ENCODE assay signal across 19 mouse cellular contexts in the genomic region with DNA sequence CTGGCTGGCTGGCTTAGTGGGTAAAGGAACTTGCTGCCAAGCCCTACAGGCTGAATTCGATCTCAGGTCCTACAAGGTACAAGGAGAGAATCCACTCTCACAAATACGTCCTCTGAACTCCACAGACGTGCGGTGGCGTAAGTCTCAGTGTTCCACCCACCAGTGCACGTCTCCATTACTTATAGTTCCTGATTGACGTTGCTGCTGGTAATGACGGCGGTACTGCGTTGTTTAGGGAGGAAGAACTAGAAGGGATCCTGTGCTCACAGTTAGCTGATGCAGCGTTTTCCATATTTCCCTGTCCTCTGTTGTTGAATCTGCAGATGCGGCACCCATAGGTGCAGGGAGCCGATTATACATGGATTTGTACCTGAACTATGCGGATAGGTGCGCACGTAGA. TPM values are rescaled to one million over a fixed set of nuclear protein-coding genes. Genes with fewer than 3 reads are reported as not detected.
A peak's percentile ranks its signal among the peaks of the same experiment; 100 is the strongest.
DNase-seq lines count a peak whose midpoint lies in the region; ATAC-seq and TF ChIP-seq lines count a peak whose summit lies in the region.
"Had no signal": no experiment of that assay in that cellular context is flagged by ENCODE, and none has a peak within 500 bp of the region (broad histone marks: within the 10 kb centered on the region; RNA-seq: fewer than 3 reads in every experiment).

No protein-coding gene starts in this region.

- no peaks in the 10 kb centered on the region for H3K27me3 ChIP-seq in heart, embryonic 13.5 days (replicated peaks)
- H3K27me3 ChIP-seq in lung, embryonic 15.5 days, result no peaks in the 10 kb centered on the region
- H3K27me3 ChIP-seq in limb, embryonic 10.5 days (ENCODE audit: low read depth, poor library complexity, severe bottlenecking), result no peaks in the 10 kb centered on the region
- no peaks in the 10 kb centered on the region for H3K27me3 ChIP-seq in liver, postnatal 0 days (ENCODE audit: insufficient read depth, low read length)
- H3K27me3 ChIP-seq: forebrain, embryonic 12.5 days had no signal

- no peak overlapping the region for H3K4me3 ChIP-seq in heart, embryonic 13.5 days
- H3K4me3 ChIP-seq in lung, embryonic 15.5 days, result no peak overlapping the region
- no peak overlapping the region for H3K4me3 ChIP-seq in limb, embryonic 10.5 days
- H3K4me3 ChIP-seq in liver, postnatal 0 days (ENCODE audit: low read depth, low read length), result no peak overlapping the region
- H3K4me3 ChIP-seq: forebrain, embryonic 12.5 days had no signal

- DNase-seq in heart, adult 8-10 months (ENCODE audit: low spot score), result no peak
- no peak for DNase-seq in lung, postnatal 36 days
- DNase-seq in limb, embryonic 10.5 days (ENCODE audit: low spot score), result no peak
- no peak for DNase-seq in liver, postnatal 0 days
- DNase-seq: adrenal gland, postnatal 36 days; cerebellum, postnatal 25 days; kidney, postnatal 10 days; left cerebral cortex, postnatal 4 days; spleen, adult 18-20 months had no signal

- H3K27ac ChIP-seq in heart, embryonic 13.5 days (replicated peaks), result peak overlapping the region; percentile 95
- H3K27ac ChIP-seq in lung, embryonic 15.5 days, result peak overlapping the region; percentile 96
- peak overlapping the region; percentile 85; the same call in 1 of the 2 replicates for H3K27ac ChIP-seq in limb, embryonic 10.5 days
- peak overlapping the region; percentile 95 for H3K27ac ChIP-seq in liver, postnatal 0 days (ENCODE audit: low read depth)
- H3K27ac ChIP-seq: forebrain, embryonic 12.5 days had no signal

- ATAC-seq in heart, embryonic 13.5 days (ENCODE audit: extremely low read depth, insufficient number of reproducible peaks, low FRiP score, low TSS enrichment), result no peak
- ATAC-seq in lung, embryonic 15.5 days (ENCODE audit: borderline replicate concordance, extremely low read depth, low FRiP score, low TSS enrichment), result no peak
- no peak for ATAC-seq in liver, postnatal 0 days
- ATAC-seq in inflammation-experienced regulatory T-cells, adult 6 months, result no peak

- TF ChIP-seq CTCF in liver, postnatal 0 days (IDR thresholded peaks at IDR 0.05; ENCODE audit: low read depth), result no peak

- 91% methylated on average over 16 of the region's 16 CpGs for WGBS in heart, embryonic 13.5 days
- 92% methylated on average over 16 of the region's 16 CpGs for WGBS in lung, embryonic 15.5 days
- 96% methylated on average over 16 of the region's 16 CpGs for WGBS in limb, embryonic 10.5 days
- WGBS in liver, postnatal 0 days (ENCODE audit: insufficient replicate concordance), result 83% methylated on average over 16 of the region's 16 CpGs

- H3K9ac ChIP-seq in heart, embryonic 13.5 days, result 0 out of 2 replicates have a peak overlapping the region, but pooled peaks have one; percentile 73
- no peak overlapping the region for H3K9ac ChIP-seq in lung, embryonic 15.5 days
- no peak overlapping the region for H3K9ac ChIP-seq in liver, postnatal 0 days (replicated peaks)

- H3K9me3 ChIP-seq in heart, embryonic 13.5 days, result no peaks in the 10 kb centered on the region
- H3K9me3 ChIP-seq in lung, embryonic 15.5 days, result no peaks in the 10 kb centered on the region
- H3K9me3 ChIP-seq in limb, embryonic 10.5 days (replicated peaks), result no peaks in the 10 kb centered on the region
- no peaks in the 10 kb centered on the region for H3K9me3 ChIP-seq in liver, postnatal 0 days (ENCODE audit: low read length)
- H3K9me3 ChIP-seq: forebrain, embryonic 12.5 days; G1E had no signal

- peaks cover 32% of the 10 kb centered on the region for H3K36me3 ChIP-seq in heart, embryonic 13.5 days
- H3K36me3 ChIP-seq in lung, embryonic 15.5 days, result no peaks in the 10 kb centered on the region
- H3K36me3 ChIP-seq in limb, embryonic 10.5 days, result peaks cover 49% of the 10 kb centered on the region
- peaks cover 9% of the 10 kb centered on the region; the same call in 1 of the 2 replicates for H3K36me3 ChIP-seq in liver, postnatal 0 days (replicated peaks; ENCODE audit: insufficient read depth, low read length)
- H3K36me3 ChIP-seq: forebrain, embryonic 12.5 days had no signal

- H3K4me1 ChIP-seq in heart, embryonic 13.5 days, result peaks cover 64% of the 10 kb centered on the region
- H3K4me1 ChIP-seq in lung, embryonic 15.5 days, result peaks cover 42% of the 10 kb centered on the region
- peaks cover 47% of the 10 kb centered on the region for H3K4me1 ChIP-seq in limb, embryonic 10.5 days
- H3K4me1 ChIP-seq in liver, postnatal 0 days (ENCODE audit: insufficient read depth), result peaks cover 47% of the 10 kb centered on the region

- no peak for TF ChIP-seq EP300 in liver, postnatal 0 days (IDR thresholded peaks at IDR 0.05; ENCODE audit: low read depth)

- H3K4me2 ChIP-seq in heart, embryonic 13.5 days, result no peak overlapping the region
- no peak overlapping the region for H3K4me2 ChIP-seq in lung, embryonic 15.5 days
- peak overlapping the region; percentile 63; the same call in 1 of the 2 replicates for H3K4me2 ChIP-seq in liver, postnatal 0 days (ENCODE audit: low read depth, low read length)
- H3K4me2 ChIP-seq: forebrain, embryonic 12.5 days had no signal

RNA-seq across cellular contexts. Expression of a gene that starts 7.2 kb away (rescaled TPM):
- 29.7 and 31.7 TPM in 2 replicates for polyA plus RNA-seq in heart, embryonic 13.5 days (2015; fragmentation: Nextera tagmentation; extraction: Ambion mirVana)
- total RNA-seq in heart, adult 8-10 months (2022), result 10 to 100 TPM; 31.2 to 43.4 (median 34.1) TPM
- polyA plus RNA-seq in lung, embryonic 15.5 days (2015; fragmentation: Nextera tagmentation; extraction: Ambion mirVana), result 57.1 and 58.6 TPM in 2 replicates
- 36.8 and 45.3 TPM in 2 replicates for polyA plus RNA-seq in limb, embryonic 10.5 days (2016; fragmentation: Nextera tagmentation; extraction: Ambion mirVana)
- 14.9 and 16.3 TPM in 2 replicates for polyA plus RNA-seq in liver, postnatal 0 days (2015; fragmentation: Nextera tagmentation; extraction: Ambion mirVana)
- 10 to 100 TPM; 13.7 to 22.1 (median 16.7) TPM for polyA plus RNA-seq in inflammation-experienced regulatory T-cells, adult 6 months (2017; shearing (Covaris generic))

RNA-seq across cellular contexts. Expression of a gene that starts 29.2 kb away (rescaled TPM):
- 18.9 and 19.8 TPM in 2 replicates for polyA plus RNA-seq in heart, embryonic 13.5 days (2015; fragmentation: Nextera tagmentation; extraction: Ambion mirVana)
- total RNA-seq in heart, adult 8-10 months (2022), result 10 to 100 TPM; 17.9 to 21.4 (median 19.6) TPM
- 27.2 and 30.4 TPM in 2 replicates for polyA plus RNA-seq in lung, embryonic 15.5 days (2015; fragmentation: Nextera tagmentation; extraction: Ambion mirVana)
- 16.0 and 18.5 TPM in 2 replicates for polyA plus RNA-seq in limb, embryonic 10.5 days (2016; fragmentation: Nextera tagmentation; extraction: Ambion mirVana)
- polyA plus RNA-seq in liver, postnatal 0 days (2015; fragmentation: Nextera tagmentation; extraction: Ambion mirVana), result 3.5 and 3.9 TPM in 2 replicates
- polyA plus RNA-seq in inflammation-experienced regulatory T-cells, adult 6 months (2017; shearing (Covaris generic)), result 10 to 100 TPM; 12.0 to 18.5 (median 14.8) TPM

RNA-seq across cellular contexts. Expression of a gene that starts 45.5 kb away (rescaled TPM):
- polyA plus RNA-seq in heart, embryonic 13.5 days (2015; fragmentation: Nextera tagmentation; extraction: Ambion mirVana), result 1,009 and 1,125 TPM in 2 replicates
- 100 to 1,000 TPM; 591 to 710 (median 629) TPM for total RNA-seq in heart, adult 8-10 months (2022)
- polyA plus RNA-seq in lung, embryonic 15.5 days (2015; fragmentation: Nextera tagmentation; extraction: Ambion mirVana), result 1,589 and 1,600 TPM in 2 replicates
- polyA plus RNA-seq in limb, embryonic 10.5 days (2016; fragmentation: Nextera tagmentation; extraction: Ambion mirVana), result 1,442 and 1,757 TPM in 2 replicates
- 793 and 822 TPM in 2 replicates for polyA plus RNA-seq in liver, postnatal 0 days (2015; fragmentation: Nextera tagmentation; extraction: Ambion mirVana)
- 1,000 to 10,000 TPM; 3,093 to 3,894 (median 3,885) TPM for polyA plus RNA-seq in inflammation-experienced regulatory T-cells, adult 6 months (2017; shearing (Covaris generic))

RNA-seq across cellular contexts. Expression of a gene that starts 47.7 kb away (rescaled TPM):
- 0.88 and 1.1 TPM in 2 replicates for polyA plus RNA-seq in heart, embryonic 13.5 days (2015; fragmentation: Nextera tagmentation; extraction: Ambion mirVana)
- total RNA-seq in heart, adult 8-10 months (2022), result not detected
- 4.7 and 7.0 TPM in 2 replicates for polyA plus RNA-seq in lung, embryonic 15.5 days (2015; fragmentation: Nextera tagmentation; extraction: Ambion mirVana)
- not detected in 2 replicates for polyA plus RNA-seq in limb, embryonic 10.5 days (2016; fragmentation: Nextera tagmentation; extraction: Ambion mirVana)
- not detected in 2 replicates for polyA plus RNA-seq in liver, postnatal 0 days (2015; fragmentation: Nextera tagmentation; extraction: Ambion mirVana)
- polyA plus RNA-seq in inflammation-experienced regulatory T-cells, adult 6 months (2017; shearing (Covaris generic)), result not detected
- total RNA-seq: adrenal gland, postnatal 36 days; G1E; layer of hippocampus, postnatal 14 days; left cerebral cortex, postnatal 4 days; megakaryocyte-erythroid progenitor cell, adult 5-6 weeks; neutrophil, adult 5-6 weeks had no signal
- polyA plus RNA-seq: embryonic facial prominence, embryonic 14.5 days; forebrain, embryonic 12.5 days; heart, embryonic 14.5 days had no signal

RNA-seq across cellular contexts. Expression of a gene that starts 51.3 kb away (rescaled TPM):
- polyA plus RNA-seq in heart, embryonic 13.5 days (2015; fragmentation: Nextera tagmentation; extraction: Ambion mirVana), result 24.6 and 26.7 TPM in 2 replicates
- total RNA-seq in heart, adult 8-10 months (2022), result 10 to 100 TPM; 35.7 to 41.6 (median 39.3) TPM
- polyA plus RNA-seq in lung, embryonic 15.5 days (2015; fragmentation: Nextera tagmentation; extraction: Ambion mirVana), result 35.6 and 40.0 TPM in 2 replicates
- 63.3 and 63.8 TPM in 2 replicates for polyA plus RNA-seq in limb, embryonic 10.5 days (2016; fragmentation: Nextera tagmentation; extraction: Ambion mirVana)
- 7.7 and 10.3 TPM in 2 replicates for polyA plus RNA-seq in liver, postnatal 0 days (2015; fragmentation: Nextera tagmentation; extraction: Ambion mirVana)
- polyA plus RNA-seq in inflammation-experienced regulatory T-cells, adult 6 months (2017; shearing (Covaris generic)), result 10 to 100 TPM; 24.7 to 36.4 (median 28.6) TPM
